Mouse (Mus musculus) liver, embryonic 15.5 days (tissue): ENCODE measurements at regions not wholly inside any gene's neighbourhood (a gene's known extent, or its start where the extent isn't known, plus 50 kb on each side); places are given as distances from the start of the nearest gene placed in this dataset.
"Not testable (repeated sequence)": the region's sequence is repeated elsewhere in the genome, so short reads cannot be mapped to it uniquely, and the experiment has no call there.

Source experiments
- ATAC-seq: fragments of 200-750 bp; cut with Nextera tagmentation; 2 replicates; pipeline ENCODE4 v1.8.0; 2017; ENCODE audit warnings: moderate number of reproducible peaks, mild to moderate bottlenecking, moderate library complexity; ENCODE audit not compliant: insufficient read depth
- H3K27ac ChIP-seq: fragments of 300-500 bp; sonication (generic); replicated peaks from 2 replicates; pipeline ENCODE4 v1.5.1; 2015; ENCODE audit warnings: mild to moderate bottlenecking, inconsistent platforms
- H3K27me3 ChIP-seq: fragments of 300-500 bp; sonication (generic); 2 replicates; pipeline ENCODE4 v1.6.1; 2015; ENCODE audit warnings: mild to moderate bottlenecking, inconsistent platforms
- H3K36me3 ChIP-seq: fragments of 300-500 bp; sonication (generic); replicated peaks from 2 replicates; pipeline ENCODE4 v1.6.1; 2015; ENCODE audit warnings: moderate library complexity, mild to moderate bottlenecking, inconsistent platforms
- H3K4me1 ChIP-seq: fragments of 300-500 bp; sonication (generic); replicated peaks from 2 replicates; pipeline ENCODE4 v1.6.1; 2015; ENCODE audit warnings: inconsistent platforms
- H3K4me2 ChIP-seq: fragments of 300-500 bp; sonication (generic); 2 replicates; pipeline ENCODE4 v1.6.1; 2015; ENCODE audit warnings: moderate library complexity, mild to moderate bottlenecking, inconsistent platforms
- H3K4me3 ChIP-seq: fragments of 300-500 bp; sonication (generic); replicated peaks from 2 replicates; pipeline ENCODE4 v1.5.1; 2015; ENCODE audit warnings: mild to moderate bottlenecking, inconsistent platforms
- H3K9ac ChIP-seq: fragments of 300-500 bp; sonication (generic); 2 replicates; pipeline ENCODE4 v1.6.1; 2015; ENCODE audit warnings: moderate library complexity, mild to moderate bottlenecking, inconsistent platforms
- H3K9me3 ChIP-seq: fragments of 300-500 bp; sonication (generic); replicated peaks from 2 replicates; pipeline ENCODE4 v1.6.1; 2016; ENCODE audit warnings: inconsistent platforms
- WGBS: fragments of 180-500 bp; shearing (Covaris S2); methylation state at CpG from one replicate; pipeline ENCODE4 v1.1.7; 2015; ENCODE audit warnings: mixed read lengths; ENCODE audit not compliant: insufficient replicate concordance; 5-methylcytosine and 5-hydroxymethylcytosine counted together

- not testable (repeated sequence) for H3K27me3 ChIP-seq, H3K4me1 ChIP-seq, H3K4me2 ChIP-seq, H3K4me3 ChIP-seq, H3K36me3 ChIP-seq, H3K9me3 ChIP-seq, ATAC-seq, H3K27ac ChIP-seq, H3K9ac ChIP-seq
- WGBS: 71% methylated on average over 3 of the region's 3 CpGs
Measured at GRCm38 (mm10) chr9:3281906-3282305, 53.0 kb upstream of the Alkbh8 start.

- not testable (repeated sequence) for H3K36me3 ChIP-seq, H3K4me2 ChIP-seq, H3K9me3 ChIP-seq, H3K9ac ChIP-seq, H3K4me3 ChIP-seq, H3K27me3 ChIP-seq, ATAC-seq, H3K27ac ChIP-seq, H3K4me1 ChIP-seq
- WGBS: 72% methylated on average over 9 of the region's 9 CpGs
Measured at GRCm38 (mm10) chr9:3283381-3283780, 51.6 kb upstream of the Alkbh8 start.
